Mouse (Mus musculus): ENCODE measurements at regions not wholly inside any gene's neighbourhood (a gene's known extent, or its start where the extent isn't known, plus 50 kb on each side); places are given as distances from the start of the nearest gene placed in this dataset.

GRCm38 (mm10) chr3:148503432-148503831 lies 486.9 kb downstream of the Adgrl2 start:
- DNase-seq (ENCODE audit: low spot score) (no peak), ATAC-seq (ENCODE audit: low FRiP score, low read depth) (no peak)
- H3K9ac ChIP-seq (ENCODE audit: low read depth, low read length, severe bottlenecking), result no peak overlapping the region
- H3K36me3 ChIP-seq (ENCODE audit: control insufficient read depth, insufficient read depth, low read length), result no peaks in the 10 kb centered on the region
- H3K4me3 ChIP-seq (replicated peaks; ENCODE audit: low read length), result no peak overlapping the region
- 79% methylated on average over 1 of the region's 1 CpGs for WGBS
- no peaks in the 10 kb centered on the region for H3K27me3 ChIP-seq (ENCODE audit: control insufficient read depth, insufficient read depth, low read length)
- no peak overlapping the region for H3K27ac ChIP-seq (replicated peaks; ENCODE audit: low read depth, low read length)
- H3K4me2 ChIP-seq (replicated peaks; ENCODE audit: low read depth, low read length, severe bottlenecking), result no peak overlapping the region
- no peak for TF ChIP-seq POLR2A (IDR thresholded peaks at IDR 0.05; ENCODE audit: borderline replicate concordance, extremely low read depth, insufficient read depth, insufficient read length)
- 0 out of 2 replicates have a peak, but pooled peaks cover 3% of the 10 kb centered on the region for H3K9me3 ChIP-seq (ENCODE audit: control insufficient read depth, low read length)
- no peaks in the 10 kb centered on the region for H3K4me1 ChIP-seq (ENCODE audit: control insufficient read depth, insufficient read depth, low read length)

GRCm38 (mm10) chr3:148501801-148502200 lies 488.6 kb downstream of the Adgrl2 start:
- H3K9ac ChIP-seq (ENCODE audit: low read depth, low read length, severe bottlenecking), result no peak overlapping the region
- 89% methylated on average over 3 of the region's 3 CpGs for WGBS
- H3K4me2 ChIP-seq (replicated peaks; ENCODE audit: low read depth, low read length, severe bottlenecking), result no peak overlapping the region

GRCm38 (mm10) chr3:148496672-148497071 lies 493.7 kb downstream of the Adgrl2 start:
- no peak for DNase-seq (ENCODE audit: low spot score)
- no peak overlapping the region for H3K27ac ChIP-seq (replicated peaks; ENCODE audit: low read depth, low read length)
- no peaks in the 10 kb centered on the region for H3K27me3 ChIP-seq (ENCODE audit: control insufficient read depth, insufficient read depth, low read length)
- no peak for ATAC-seq (ENCODE audit: low FRiP score, low read depth)
- H3K36me3 ChIP-seq (ENCODE audit: control insufficient read depth, insufficient read depth, low read length), result no peaks in the 10 kb centered on the region
- 52% methylated on average over 5 of the region's 5 CpGs for WGBS
- H3K4me2 ChIP-seq (replicated peaks; ENCODE audit: low read depth, low read length, severe bottlenecking), result no peak overlapping the region
- H3K4me1 ChIP-seq (ENCODE audit: control insufficient read depth, insufficient read depth, low read length), result no peaks in the 10 kb centered on the region
- TF ChIP-seq POLR2A (IDR thresholded peaks at IDR 0.05; ENCODE audit: borderline replicate concordance, extremely low read depth, insufficient read depth, insufficient read length), result no peak
- 0 out of 2 replicates have a peak, but pooled peaks cover 3% of the 10 kb centered on the region for H3K9me3 ChIP-seq (ENCODE audit: control insufficient read depth, low read length)
- no peak overlapping the region for H3K9ac ChIP-seq (ENCODE audit: low read depth, low read length, severe bottlenecking)
- no peak overlapping the region for H3K4me3 ChIP-seq (replicated peaks; ENCODE audit: low read length)

More at GRCm38 (mm10) chr3:148501801-148502200, 488.6 kb downstream of the Adgrl2 start:
- H3K27me3 ChIP-seq (ENCODE audit: control insufficient read depth, insufficient read depth, low read length), result no peaks in the 10 kb centered on the region
- 0 out of 2 replicates have a peak, but pooled peaks cover 3% of the 10 kb centered on the region for H3K9me3 ChIP-seq (ENCODE audit: control insufficient read depth, low read length)
- TF ChIP-seq POLR2A (IDR thresholded peaks at IDR 0.05; ENCODE audit: borderline replicate concordance, extremely low read depth, insufficient read depth, insufficient read length), result no peak
- no peaks in the 10 kb centered on the region for H3K4me1 ChIP-seq (ENCODE audit: control insufficient read depth, insufficient read depth, low read length)
- no peaks in the 10 kb centered on the region for H3K36me3 ChIP-seq (ENCODE audit: control insufficient read depth, insufficient read depth, low read length)
- peak; percentile 50 for DNase-seq (ENCODE audit: low spot score)
- no peak overlapping the region for H3K4me3 ChIP-seq (replicated peaks; ENCODE audit: low read length)
- no peak for ATAC-seq (ENCODE audit: low FRiP score, low read depth)
- no peak overlapping the region for H3K27ac ChIP-seq (replicated peaks; ENCODE audit: low read depth, low read length)

GRCm38 (mm10) chr3:148491287-148491686 lies 499.1 kb downstream of the Adgrl2 start:
- no peak overlapping the region for H3K9ac ChIP-seq (ENCODE audit: low read depth, low read length, severe bottlenecking)
- DNase-seq (ENCODE audit: low spot score) (no peak), ATAC-seq (ENCODE audit: low FRiP score, low read depth) (no peak)
- 91% methylated on average over 3 of the region's 3 CpGs for WGBS
- TF ChIP-seq POLR2A (IDR thresholded peaks at IDR 0.05; ENCODE audit: borderline replicate concordance, extremely low read depth, insufficient read depth, insufficient read length), result no peak
- H3K27ac ChIP-seq (replicated peaks; ENCODE audit: low read depth, low read length), result no peak overlapping the region
- H3K4me2 ChIP-seq (replicated peaks; ENCODE audit: low read depth, low read length, severe bottlenecking), result no peak overlapping the region
- no peak overlapping the region for H3K4me3 ChIP-seq (replicated peaks; ENCODE audit: low read length)
- H3K36me3 ChIP-seq (ENCODE audit: control insufficient read depth, insufficient read depth, low read length), result no peaks in the 10 kb centered on the region
- H3K27me3 ChIP-seq (ENCODE audit: control insufficient read depth, insufficient read depth, low read length), result no peaks in the 10 kb centered on the region
- no peaks in the 10 kb centered on the region for H3K9me3 ChIP-seq (ENCODE audit: control insufficient read depth, low read length)
- H3K4me1 ChIP-seq (ENCODE audit: control insufficient read depth, insufficient read depth, low read length), result 0 out of 2 replicates have a peak, but pooled peaks cover 2% of the 10 kb centered on the region

- H3K27ac ChIP-seq (replicated peaks; ENCODE audit: low read depth, low read length), result no peak overlapping the region
These were observed 501.2 kb downstream of the Adgrl2 start for GRCm38 (mm10) chr3:148489201-148489600.

More at GRCm38 (mm10) chr3:148489201-148489600, 501.2 kb downstream of the Adgrl2 start:
- no peaks in the 10 kb centered on the region for H3K9me3 ChIP-seq (ENCODE audit: control insufficient read depth, low read length)
- 0 out of 2 replicates have a peak, but pooled peaks cover 2% of the 10 kb centered on the region for H3K4me1 ChIP-seq (ENCODE audit: control insufficient read depth, insufficient read depth, low read length)
- H3K9ac ChIP-seq (ENCODE audit: low read depth, low read length, severe bottlenecking), result no peak overlapping the region
- no peaks in the 10 kb centered on the region for H3K27me3 ChIP-seq (ENCODE audit: control insufficient read depth, insufficient read depth, low read length)
- 67% methylated on average over 4 of the region's 4 CpGs for WGBS
- no peaks in the 10 kb centered on the region for H3K36me3 ChIP-seq (ENCODE audit: control insufficient read depth, insufficient read depth, low read length)
- no peak overlapping the region for H3K4me3 ChIP-seq (replicated peaks; ENCODE audit: low read length)
- no peak for TF ChIP-seq POLR2A (IDR thresholded peaks at IDR 0.05; ENCODE audit: borderline replicate concordance, extremely low read depth, insufficient read depth, insufficient read length)
- peak; percentile 20 for DNase-seq (ENCODE audit: low spot score)
- ATAC-seq (ENCODE audit: low FRiP score, low read depth), result no peak
- H3K4me2 ChIP-seq (replicated peaks; ENCODE audit: low read depth, low read length, severe bottlenecking), result no peak overlapping the region
